Mouse (Mus musculus): ENCODE data around the gene Tc2n. TPM values are rescaled to one million over a fixed set of nuclear protein-coding genes. Genes with fewer than 3 reads are reported as not detected.

Gene Tc2n
- total RNA-seq, 1 experiment from 2014 or later, result not detected

Other genes with a start within 250 kb of the Tc2n start
- not detected in 2 replicates for gene Fbln5, start 100.5 kb upstream of the Tc2n start, total RNA-seq (2017)
- gene Trip11, start 194.7 kb upstream of the Tc2n start, total RNA-seq (2017), result 43.9 and 99.6 TPM in 2 replicates
- 50.4 and 79.0 TPM in 2 replicates for gene Atxn3, start 239.7 kb upstream of the Tc2n start, total RNA-seq (2017)